Mouse (Mus musculus) G1E (cell line): ENCODE results near the gene Prr9. TPM values are rescaled to one million over a fixed set of nuclear protein-coding genes. Genes with fewer than 3 reads are reported as not detected.

Experiments
- ATAC-seq: 2 replicates; pipeline ENCODE4 v1.8.0; 2016; ENCODE audit warnings: mild to moderate bottlenecking; ENCODE audit not compliant: insufficient number of reproducible peaks, poor library complexity, low FRiP score, severe bottlenecking; ENCODE audit errors: extremely low read depth
- DNase-seq: peaks from one replicate; pipeline ENCODE4 v3.0.0; 2012; ENCODE audit warnings: low spot score
- H3K27me3 ChIP-seq: 2 replicates; pipeline ENCODE4 v1.6.1; 2012; ENCODE audit warnings: mild to moderate bottlenecking, low read length, inconsistent platforms; ENCODE audit not compliant: insufficient read depth
- H3K36me3 ChIP-seq: replicated peaks from 2 replicates; pipeline ENCODE3; 2012; ENCODE audit warnings: mild to moderate bottlenecking, inconsistent platforms
- H3K4me1 ChIP-seq: 2 replicates; pipeline ENCODE4 v1.6.1; 2012; ENCODE audit warnings: low read depth, low read length, inconsistent platforms, mixed read lengths; ENCODE audit not compliant: insufficient read depth
- H3K4me3 ChIP-seq: 2 replicates; pipeline ENCODE4 v1.5.1; 2012; ENCODE audit warnings: low read depth, mild to moderate bottlenecking, inconsistent platforms, low read length, moderate library complexity, mixed read lengths
- H3K9me3 ChIP-seq: replicated peaks from 2 replicates; pipeline ENCODE4 v1.6.1; 2012; ENCODE audit warnings: inconsistent platforms
- CTCF ChIP-seq: IDR thresholded peaks from 2 replicates; pipeline ENCODE4 v1.5.1; 2012; ENCODE audit warnings: low read depth, low read length, inconsistent platforms, mixed read lengths
- GATA1 ChIP-seq: IDR thresholded peaks from 2 replicates; pipeline ENCODE4 v1.6.1; 2012; ENCODE audit warnings: borderline replicate concordance, low read length, inconsistent platforms, mixed read lengths
- GATA2 ChIP-seq: IDR thresholded peaks from 2 replicates; pipeline ENCODE4 v1.6.1; 2012; ENCODE audit warnings: low read depth, low read length, inconsistent platforms, borderline replicate concordance
- POLR2AphosphoS5 ChIP-seq: IDR thresholded peaks from 2 replicates; pipeline ENCODE4 v1.6.1; 2012; ENCODE audit warnings: low read depth, low read length, inconsistent platforms; ENCODE audit not compliant: insufficient replicate concordance
- TAL1 ChIP-seq: conservative IDR thresholded peaks from 2 replicates; pipeline ENCODE4 v1.6.1; 2012; ENCODE audit warnings: low read depth, low read length, inconsistent platforms, mixed read lengths
- polyA plus RNA-seq: library from polyadenylated mRNA; stranded (reverse); fragments of >175 nt; gene quantifications from 2 replicates; pipeline ENCODE4 v1.2.3, GENCODE M21; 2012
- total RNA-seq, 2 experiments: library from RNA; stranded (forward) in 1 of 2; stranded (reverse) in 1 of 2; fragments of 200-1000 nt in 1 of 2; fragments of >200 nt in 1 of 2; fragmentation: Nextera tagmentation in 1 of 2; gene quantifications; 2 replicates each; pipeline ENCODE4 v1.2.3; 2014 to 2017

Prr9 gene
- total and polyA plus RNA-seq, 3 experiments = 0.22 TPM; not detected in 2

GRCm38 (mm10) chr3:92120902-92121301, 2.8 kb downstream of the Prr9 start:
- TF ChIP-seq GATA1 = no peak
- no peak for TF ChIP-seq GATA2
- no peak for TF ChIP-seq TAL1
- TF ChIP-seq POLR2AphosphoS5 = no peak
- no peak for TF ChIP-seq CTCF
- no peaks in the 10 kb centered on the region for H3K36me3 ChIP-seq
- H3K4me3 ChIP-seq = no peak overlapping the region
- H3K9me3 ChIP-seq = peaks cover 10% of the 10 kb centered on the region
- H3K27me3 ChIP-seq = no peaks in the 10 kb centered on the region
- H3K4me1 ChIP-seq = no peaks in the 10 kb centered on the region
- ATAC-seq (no peak), DNase-seq (no peak)

GRCm38 (mm10) chr3:92117930-92118329, 5.8 kb downstream of the Prr9 start:
- ATAC-seq (no peak), DNase-seq (no peak)
- peaks cover 8% of the 10 kb centered on the region for H3K9me3 ChIP-seq
- no peaks in the 10 kb centered on the region for H3K4me1 ChIP-seq
- no peak for TF ChIP-seq TAL1
- TF ChIP-seq GATA1 = no peak
- TF ChIP-seq GATA2 = no peak
- TF ChIP-seq CTCF = no peak
- H3K27me3 ChIP-seq = no peaks in the 10 kb centered on the region
- no peaks in the 10 kb centered on the region for H3K36me3 ChIP-seq
- H3K4me3 ChIP-seq = no peak overlapping the region

DNA sequence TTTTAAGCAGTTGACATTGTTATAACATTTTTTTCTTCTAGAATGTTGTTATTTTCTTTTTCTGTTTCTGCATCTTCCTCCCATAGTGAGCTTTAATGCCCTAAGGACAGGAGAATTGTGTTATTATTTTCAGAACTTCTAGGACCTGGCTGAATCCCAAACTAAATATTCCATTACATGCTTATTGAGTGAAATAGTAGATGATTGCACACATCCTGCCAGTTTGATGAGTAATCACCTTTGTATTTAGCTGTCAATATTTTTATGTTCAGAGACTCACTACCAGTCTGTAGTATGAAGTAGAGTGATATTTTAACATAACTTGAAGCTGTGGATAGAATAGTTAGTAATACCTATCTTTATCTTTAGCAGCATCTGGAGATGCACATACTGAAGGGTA, 12.2 kb downstream of the Prr9 start:
- Histone ChIP-seq H3K36me3 (no peaks in the 10 kb centered on the region), H3K27me3 (no peaks in the 10 kb centered on the region), H3K4me1 (no peaks in the 10 kb centered on the region), H3K9me3 (no peaks in the 10 kb centered on the region), H3K4me3 (no peak overlapping the region)
- DNase-seq (no peak), ATAC-seq (no peak)
- TF ChIP-seq GATA2 = no peak
- no peak for TF ChIP-seq CTCF

- TF ChIP-seq TAL1 (no peak), CTCF (no peak), GATA1 (no peak), GATA2 (no peak), POLR2AphosphoS5 (no peak)
- Histone ChIP-seq H3K9me3 (no peaks in the 10 kb centered on the region), H3K36me3 (no peaks in the 10 kb centered on the region), H3K4me1 (no peaks in the 10 kb centered on the region), H3K4me3 (no peak overlapping the region), H3K27me3 (no peaks in the 10 kb centered on the region)
- no peak for DNase-seq
- ATAC-seq = no peak
Observed at GRCm38 (mm10) chr3:92110790-92111189, 13.0 kb downstream of the Prr9 start.

DNA sequence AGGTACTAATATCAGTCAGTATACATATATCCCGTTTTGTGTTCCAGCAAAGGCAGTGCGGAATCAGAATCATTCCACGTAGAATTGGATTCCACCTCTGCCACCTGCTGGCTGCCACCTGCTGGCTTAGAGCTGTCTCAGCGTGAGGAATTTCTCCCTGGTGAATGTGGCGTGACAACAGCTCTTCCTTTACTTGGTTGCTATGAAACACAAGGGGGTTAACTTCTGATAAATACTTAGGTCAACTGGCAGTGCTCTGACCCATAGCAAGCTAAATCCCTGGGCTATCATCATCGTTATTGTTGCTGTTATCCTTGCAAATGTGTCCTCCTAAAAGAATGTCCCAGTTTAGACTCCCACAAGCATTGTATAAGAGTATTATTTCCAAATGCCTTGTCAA, 17.2 kb downstream of the Prr9 start:
- Histone ChIP-seq H3K4me3 (no peak overlapping the region), H3K4me1 (no peaks in the 10 kb centered on the region), H3K27me3 (no peaks in the 10 kb centered on the region), H3K36me3 (no peaks in the 10 kb centered on the region), H3K9me3 (no peaks in the 10 kb centered on the region)
- DNase-seq (no peak), ATAC-seq (no peak)
- TF ChIP-seq TAL1 = no peak
- no peak for TF ChIP-seq GATA2
- no peak for TF ChIP-seq CTCF
- no peak for TF ChIP-seq POLR2AphosphoS5
- no peak for TF ChIP-seq GATA1

GRCm38 (mm10) chr3:92083042-92083441, 40.7 kb downstream of the Prr9 start, which contains the start of gene Lor:
Gene Lor (minus strand): TSS chr3:92083142.
- Histone ChIP-seq H3K27me3 (no peaks in the 10 kb centered on the region), H3K9me3 (peaks cover 24% of the 10 kb centered on the region), H3K4me3 (no peak within 1 kb of the TSS), H3K36me3 (no peaks in the 10 kb centered on the region), H3K4me1 (no peaks in the 10 kb centered on the region)
- no peak for TF ChIP-seq GATA1
- no peak for TF ChIP-seq GATA2
- TF ChIP-seq TAL1 = no peak
- TF ChIP-seq POLR2AphosphoS5 = no peak
- no peak for TF ChIP-seq CTCF
- no peak for ATAC-seq
- no peak for DNase-seq

DNA sequence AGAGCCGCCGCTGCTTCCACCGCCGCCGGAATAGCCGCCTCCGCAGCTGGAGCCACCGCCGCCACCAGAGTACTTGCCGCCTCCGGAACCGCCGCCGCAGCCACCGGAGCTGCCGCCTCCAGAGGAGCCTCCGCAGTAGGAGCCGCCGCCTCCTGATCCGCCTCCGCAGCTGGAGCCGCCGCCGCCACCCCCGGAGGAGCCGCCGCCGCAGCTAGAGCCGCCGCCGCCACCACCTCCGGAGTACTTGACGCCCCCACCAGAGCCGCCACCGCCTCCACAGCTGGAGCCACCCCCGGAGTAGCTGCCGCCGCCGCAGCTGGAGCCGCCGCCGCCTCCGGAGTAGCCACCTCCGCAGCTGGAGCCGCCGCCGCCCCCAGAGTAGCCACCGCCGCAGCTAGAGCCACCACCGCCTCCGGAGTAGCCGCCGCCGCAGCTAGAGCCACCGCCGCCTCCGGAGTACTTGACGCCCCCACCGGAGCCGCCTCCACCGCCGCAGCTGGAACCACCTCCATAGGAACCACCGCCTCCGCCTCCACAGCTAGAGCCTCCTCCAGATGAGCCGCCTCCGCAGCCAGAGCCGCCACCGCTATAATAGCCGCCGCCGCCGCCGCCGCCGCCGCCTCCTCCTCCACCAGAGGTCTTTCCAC, 42.3 kb downstream of the Prr9 start:
- Histone ChIP-seq H3K27me3 (no peaks in the 10 kb centered on the region), H3K4me3 (no peak overlapping the region), H3K9me3 (peaks cover 24% of the 10 kb centered on the region), H3K36me3 (no peaks in the 10 kb centered on the region), H3K4me1 (no peaks in the 10 kb centered on the region)
- TF ChIP-seq GATA1 (no peak), TAL1 (no peak), CTCF (no peak), POLR2AphosphoS5 (no peak), GATA2 (no peak)
- ATAC-seq (no peak), DNase-seq (no peak)
